Mouse (Mus musculus) induced T-regulatory cell, adult 2 months (primary cell): ENCODE measurements around the gene Hyal1.
"Not testable (repeated sequence)": the region's sequence is repeated elsewhere in the genome, so short reads cannot be mapped to it uniquely, and the experiment has no call there.

Experiments
- DNase-seq: peaks from one replicate; pipeline ENCODE4 v3.0.0-alpha.2; 2012; ENCODE audit warnings: low read depth

The Hyal1 gene

GRCm38 (mm10) chr9:107571534-107572326 is 5.0 kb upstream of the Hyal1 start:
- no peak for DNase-seq

DNA sequence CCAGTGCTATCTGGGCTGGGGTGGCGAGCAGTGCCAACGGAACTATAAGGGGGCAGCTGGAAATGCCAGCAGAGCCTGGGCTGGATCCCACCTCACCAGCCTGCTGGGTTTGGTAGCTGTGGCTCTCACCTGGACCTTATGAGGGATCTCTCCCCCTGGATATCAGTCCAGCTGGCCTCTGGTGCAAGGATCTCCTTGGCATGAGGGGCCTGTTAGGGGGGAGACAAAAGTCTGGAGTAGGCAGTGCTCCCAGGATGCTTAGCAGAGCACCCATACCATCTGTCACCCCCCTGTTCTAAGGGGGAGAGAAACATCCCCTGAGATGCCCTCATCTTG is 4.4 kb upstream of the Hyal1 start:
- no peak for DNase-seq

DNA sequence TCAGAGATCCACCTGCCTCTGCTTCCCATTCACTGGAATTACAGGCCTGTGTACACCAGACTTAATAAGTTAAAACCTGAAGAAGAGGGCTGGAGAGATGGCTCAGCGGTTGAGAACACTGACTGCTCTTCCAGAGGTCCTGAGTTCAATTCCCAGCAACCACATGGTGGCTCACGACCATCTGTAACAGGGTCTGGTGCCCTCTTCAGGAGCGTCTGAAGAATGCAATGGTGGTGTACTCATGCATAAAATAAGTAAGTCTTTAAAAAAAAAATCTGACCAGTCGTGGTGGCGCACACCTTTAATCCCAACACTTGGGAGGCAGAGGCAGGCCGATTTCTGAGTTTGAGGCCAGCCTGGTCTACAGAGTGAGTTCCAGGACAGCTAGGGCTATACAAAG is 3.0 kb upstream of the Hyal1 start:
- not testable (repeated sequence) for DNase-seq

- DNase-seq, result peak; percentile 38
Measured at GRCm38 (mm10) chr9:107575579-107576356, 959 bp upstream of the Hyal1 start.

DNA sequence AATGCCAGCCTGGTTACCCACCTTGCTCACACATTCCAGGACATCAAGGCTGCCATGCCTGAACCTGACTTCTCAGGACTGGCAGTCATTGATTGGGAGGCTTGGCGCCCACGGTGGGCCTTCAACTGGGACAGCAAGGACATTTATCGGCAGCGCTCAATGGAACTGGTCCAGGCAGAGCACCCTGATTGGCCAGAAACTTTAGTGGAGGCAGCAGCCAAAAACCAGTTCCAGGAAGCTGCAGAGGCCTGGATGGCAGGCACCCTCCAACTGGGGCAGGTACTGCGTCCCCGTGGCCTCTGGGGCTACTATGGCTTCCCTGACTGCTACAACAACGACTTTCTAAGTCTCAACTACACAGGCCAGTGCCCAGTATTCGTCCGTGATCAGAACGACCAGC is 1.1 kb downstream of the Hyal1 start:
- DNase-seq, result no peak

DNA sequence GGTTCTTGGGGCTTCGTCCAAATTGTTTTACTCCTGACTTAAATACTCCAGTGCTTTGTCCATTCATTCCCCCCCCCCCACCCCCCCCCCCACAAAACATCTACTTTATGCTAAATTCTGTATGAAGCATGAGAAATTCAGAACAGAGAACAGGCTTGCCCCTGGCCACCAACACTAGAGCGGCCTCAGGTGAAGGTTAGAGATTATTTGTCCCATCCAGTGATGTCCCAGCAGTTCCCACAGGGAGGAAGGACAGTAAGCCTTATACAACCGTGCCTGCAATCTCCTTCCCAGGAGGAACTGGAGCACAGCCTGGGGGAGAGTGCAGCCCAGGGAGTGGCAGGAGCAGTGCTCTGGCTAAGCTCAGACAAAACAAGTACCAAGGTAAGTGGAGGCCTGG is 1.9 kb downstream of the Hyal1 start, which contains the start of gene Naa80:
TSS of gene Naa80 (plus strand) at position 301 of the 400 bp plus-strand sequence.
- no peak for DNase-seq

DNA sequence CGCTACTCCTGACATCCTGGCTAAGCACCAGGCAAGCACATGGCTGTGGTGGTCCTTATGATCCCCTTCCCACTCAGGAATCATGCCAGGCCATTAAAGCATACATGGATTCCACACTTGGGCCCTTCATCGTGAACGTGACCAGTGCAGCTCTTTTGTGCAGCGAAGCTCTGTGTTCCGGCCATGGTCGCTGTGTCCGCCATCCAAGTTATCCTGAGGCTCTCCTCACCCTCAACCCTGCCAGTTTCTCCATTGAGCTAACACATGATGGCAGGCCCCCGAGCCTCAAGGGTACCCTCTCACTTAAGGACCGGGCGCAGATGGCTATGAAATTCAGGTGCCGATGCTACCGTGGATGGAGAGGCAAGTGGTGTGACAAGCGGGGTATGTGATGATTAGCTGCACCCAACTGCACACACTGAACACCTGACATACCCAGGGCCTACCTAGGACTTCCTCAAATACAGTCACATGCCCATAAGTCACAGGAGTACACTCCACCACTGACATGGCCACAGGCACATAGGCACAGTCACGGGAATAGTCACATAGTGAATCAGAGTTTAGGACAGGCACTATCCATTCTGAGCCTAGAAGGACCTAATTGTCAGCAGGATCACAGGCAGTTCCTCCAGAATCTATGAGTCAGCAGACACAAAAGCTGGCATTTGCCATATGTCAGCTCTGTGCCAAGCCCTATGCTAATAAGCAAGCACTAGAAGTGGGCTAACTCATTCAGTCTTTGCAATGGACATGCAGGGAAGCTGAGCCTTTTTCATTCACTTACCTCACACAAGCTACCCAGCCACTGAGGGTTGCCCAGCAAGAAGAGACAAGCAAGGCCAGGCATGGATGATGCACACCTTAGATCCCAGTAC is 2.5 kb downstream of the Hyal1 start:
- no peak for DNase-seq

GRCm38 (mm10) chr9:107580501-107581317 is 4.0 kb downstream of the Hyal1 start, which contains the start of gene Hyal3:
Hyal3 (plus strand) TSS chr9:107580818.
- DNase-seq, result peak; percentile 95

DNA sequence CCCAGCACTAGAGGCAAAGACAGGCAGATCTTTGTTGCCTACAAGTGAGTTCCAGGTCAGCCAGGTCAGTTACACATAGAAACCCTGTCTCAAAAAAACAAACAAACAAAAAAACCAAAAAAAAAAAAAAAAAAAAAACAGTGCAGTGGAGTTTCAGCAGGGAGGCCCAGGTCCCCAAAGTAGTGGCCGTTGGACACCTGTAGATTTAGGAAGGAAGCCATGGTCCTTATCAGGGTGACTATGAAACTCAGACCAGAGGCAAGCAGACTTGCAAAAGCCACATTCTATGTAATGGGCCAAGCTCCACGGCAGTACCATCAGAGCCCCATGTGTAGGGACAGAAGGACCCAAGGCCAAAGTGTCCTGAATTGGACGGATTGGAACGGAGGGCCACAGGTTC is 4.9 kb downstream of the Hyal1 start:
- no peak for DNase-seq

- no peak for DNase-seq
Measured at GRCm38 (mm10) chr9:107582509-107583062, 5.9 kb downstream of the Hyal1 start.

GRCm38 (mm10) chr9:107583174-107583573 is 6.4 kb downstream of the Hyal1 start:
- no peak for DNase-seq

GRCm38 (mm10) chr9:107586504-107586903 is 9.8 kb downstream of the Hyal1 start:
- DNase-seq, result no peak

GRCm38 (mm10) chr9:107586974-107587832 is 10.5 kb downstream of the Hyal1 start, which contains the start of gene Ifrd2:
Ifrd2 (plus strand) TSS chr9:107587642.
- DNase-seq, result peak; percentile 98

GRCm38 (mm10) chr9:107587833-107588639 is 11.3 kb downstream of the Hyal1 start:
- DNase-seq, result no peak

DNA sequence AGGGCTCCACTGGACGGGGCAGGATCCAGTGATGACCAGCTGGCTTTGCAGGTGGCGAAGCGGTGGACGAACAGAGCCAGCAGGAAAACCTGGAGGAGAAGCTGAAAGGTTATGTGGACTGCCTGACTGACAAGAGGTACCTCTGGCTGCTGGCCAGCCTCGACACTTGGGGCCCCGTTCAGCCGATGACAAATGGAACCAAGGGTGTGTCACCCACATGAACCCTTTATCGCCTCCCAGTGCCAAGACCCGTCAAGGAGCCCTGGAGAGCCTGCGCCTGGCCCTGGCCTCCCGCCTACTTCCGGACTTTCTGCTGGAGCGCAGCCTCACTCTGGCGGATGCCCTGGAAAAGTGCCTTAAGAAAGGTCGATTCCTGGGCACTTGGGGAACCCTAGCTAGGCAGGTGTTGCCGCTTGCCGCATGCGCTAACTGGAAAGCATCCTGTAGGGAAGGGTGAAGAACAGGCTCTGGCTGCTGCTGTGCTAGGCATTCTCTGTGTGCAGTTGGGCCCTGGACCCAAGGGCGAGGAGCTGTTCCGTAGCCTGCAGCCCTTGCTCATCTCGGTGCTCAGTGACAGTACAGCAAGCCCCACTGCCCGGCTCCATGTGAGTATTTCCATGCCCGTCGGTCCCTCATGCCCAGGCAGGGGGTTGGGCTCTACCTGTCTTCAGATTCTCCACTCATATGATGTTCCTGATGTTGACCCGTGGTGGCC is 13.5 kb downstream of the Hyal1 start:
- no peak for DNase-seq

- DNase-seq, result no peak
Measured at GRCm38 (mm10) chr9:107590773-107591060, 14.0 kb downstream of the Hyal1 start.

GRCm38 (mm10) chr9:107593101-107593976 is 16.6 kb downstream of the Hyal1 start:
- DNase-seq, result no peak
